Comparison of ENCODE assay signal across 8 mouse cellular contexts in genomic region chr11:108258811-108259266, GRCm38 (mm10).
DNase-seq lines count a peak whose midpoint lies in the region; ATAC-seq lines count a peak whose summit lies in the region.

No protein-coding gene starts in this region.

- no peak overlapping the region for H3K4me2 ChIP-seq in hindbrain, embryonic 16.5 days (ENCODE audit: low read length)
- no peak overlapping the region for H3K4me2 ChIP-seq in hindbrain, embryonic 14.5 days (replicated peaks)

- H3K27me3 ChIP-seq in hindbrain, embryonic 16.5 days (replicated peaks; ENCODE audit: control insufficient read depth, insufficient read depth, low read length), result no peaks in the 10 kb centered on the region
- H3K27me3 ChIP-seq in hindbrain, embryonic 14.5 days (ENCODE audit: control insufficient read depth, insufficient read depth, low read length), result no peaks in the 10 kb centered on the region
- no peaks in the 10 kb centered on the region for H3K27me3 ChIP-seq in hindbrain, embryonic 10.5 days (ENCODE audit: insufficient read depth, poor library complexity, severe bottlenecking)

- intact Hi-C loops in heart, postnatal 10 days (cut with DNase I), result loop anchor here (5.0 kb wide), 1 partner anchor 83 kb away; the partner anchor contains the start of genes Apoh and Prkca

- no peak for DNase-seq in hindbrain, embryonic 14.5 days (ENCODE audit: low spot score)
- DNase-seq in MN1 (ENCODE audit: low spot score), result peak; percentile 60
- DNase-seq in cerebellum, postnatal 10 days, result peak; percentile 86 to 87
- peak; percentile 77 to 78 for DNase-seq in heart, postnatal 10 days
- DNase-seq in skeletal muscle tissue, adult 2 months (ENCODE audit: low read depth, low spot score), result peak; percentile 79
- DNase-seq in hindbrain, embryonic 10.5 days (ENCODE audit: low spot score), result no peak
- no peak for DNase-seq in natural killer cell, adult 2 months (ENCODE audit: low spot score in 2 of 2)

- WGBS in hindbrain, embryonic 16.5 days, result 46% methylated on average over 5 of the region's 5 CpGs
- WGBS in hindbrain, embryonic 14.5 days, result 62% methylated on average over 5 of the region's 5 CpGs
- 88% methylated on average over 5 of the region's 5 CpGs for WGBS in hindbrain, embryonic 10.5 days

- no peaks in the 10 kb centered on the region for H3K9me3 ChIP-seq in hindbrain, embryonic 16.5 days (ENCODE audit: control insufficient read depth, low read length)
- no peaks in the 10 kb centered on the region for H3K9me3 ChIP-seq in hindbrain, embryonic 14.5 days (ENCODE audit: control insufficient read depth, low read length)
- no peaks in the 10 kb centered on the region for H3K9me3 ChIP-seq in hindbrain, embryonic 10.5 days

- H3K9ac ChIP-seq in hindbrain, embryonic 16.5 days (ENCODE audit: low read depth, low read length), result no peak overlapping the region
- H3K9ac ChIP-seq in hindbrain, embryonic 14.5 days, result no peak overlapping the region

- no peak overlapping the region for H3K4me3 ChIP-seq in hindbrain, embryonic 16.5 days (ENCODE audit: low read length)
- no peak overlapping the region for H3K4me3 ChIP-seq in hindbrain, embryonic 14.5 days (replicated peaks; ENCODE audit: low read length)
- H3K4me3 ChIP-seq in hindbrain, embryonic 10.5 days, result no peak overlapping the region

- no peaks in the 10 kb centered on the region for H3K36me3 ChIP-seq in hindbrain, embryonic 16.5 days (ENCODE audit: control insufficient read depth, insufficient read depth, low read length)
- no peaks in the 10 kb centered on the region for H3K36me3 ChIP-seq in hindbrain, embryonic 14.5 days (replicated peaks; ENCODE audit: control insufficient read depth, insufficient read depth)
- no peaks in the 10 kb centered on the region for H3K36me3 ChIP-seq in hindbrain, embryonic 10.5 days

- peak; percentile 71 for ATAC-seq in hindbrain, embryonic 16.5 days
- no peak for ATAC-seq in hindbrain, embryonic 14.5 days (ENCODE audit: low FRiP score)

- H3K27ac ChIP-seq in hindbrain, embryonic 16.5 days (ENCODE audit: low read depth, low read length), result peak overlapping the region; percentile 55; the same call in 1 of the 2 replicates
- H3K27ac ChIP-seq in hindbrain, embryonic 14.5 days, result no peak overlapping the region
- H3K27ac ChIP-seq in hindbrain, embryonic 10.5 days, result no peak overlapping the region

- peaks cover 28% of the 10 kb centered on the region for H3K4me1 ChIP-seq in hindbrain, embryonic 16.5 days (ENCODE audit: control insufficient read depth, insufficient read depth, low read depth, low read length)
- H3K4me1 ChIP-seq in hindbrain, embryonic 14.5 days (replicated peaks; ENCODE audit: control insufficient read depth, insufficient read depth, low read length), result peaks cover 11% of the 10 kb centered on the region
- H3K4me1 ChIP-seq in hindbrain, embryonic 10.5 days (replicated peaks), result peaks cover 11% of the 10 kb centered on the region

Comparison
In these comparisons a context has a peak if more than half of its experiments do, and no peak if none do; other contexts are left out.
1. DNase-seq: peak in MN1 (single experiment), cerebellum, postnatal 10 days (2 of 2), heart, postnatal 10 days (2 of 2) and skeletal muscle tissue, adult 2 months (single experiment); none in hindbrain, embryonic 14.5 days (single experiment), hindbrain, embryonic 10.5 days (single experiment) and natural killer cell, adult 2 months (0 of 2).